Mouse (Mus musculus) naive thymus-derived CD4-positive, alpha-beta T cell, adult 2 months (primary cell): Measurements from ENCODE around the gene Macrod2.
"Not testable (repeated sequence)": the region's sequence is repeated elsewhere in the genome, so short reads cannot be mapped to it uniquely, and the experiment has no call there.

Experiments used
- DNase-seq: peaks from one replicate; pipeline ENCODE4 v3.0.0-alpha.2; 2011; ENCODE audit warnings: low read depth

Macrod2 gene

GRCm38 (mm10) chr2:140703377-140703776 lies 308.3 kb downstream of the Macrod2 start:
- DNase-seq = no peak

DNA sequence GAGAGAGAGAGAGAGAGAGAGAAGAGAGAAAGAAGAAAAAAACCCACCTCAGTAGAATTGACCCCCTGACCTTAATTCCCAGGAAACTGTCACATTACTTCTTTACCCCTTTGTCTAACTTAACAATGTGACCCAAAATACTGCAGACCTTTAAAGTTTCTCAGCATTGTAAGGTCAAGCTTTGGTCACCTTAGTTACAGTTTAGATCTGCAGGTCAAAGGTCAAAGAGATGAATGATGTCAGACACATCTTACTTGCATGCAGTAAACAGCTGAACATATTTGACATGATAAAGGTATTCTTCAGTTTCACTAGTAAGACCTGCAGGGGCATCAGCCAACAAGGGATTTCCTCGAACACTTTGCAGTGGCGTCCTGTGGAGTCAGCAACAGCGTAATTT lies 309.0 kb downstream of the Macrod2 start:
- no peak for DNase-seq

DNA sequence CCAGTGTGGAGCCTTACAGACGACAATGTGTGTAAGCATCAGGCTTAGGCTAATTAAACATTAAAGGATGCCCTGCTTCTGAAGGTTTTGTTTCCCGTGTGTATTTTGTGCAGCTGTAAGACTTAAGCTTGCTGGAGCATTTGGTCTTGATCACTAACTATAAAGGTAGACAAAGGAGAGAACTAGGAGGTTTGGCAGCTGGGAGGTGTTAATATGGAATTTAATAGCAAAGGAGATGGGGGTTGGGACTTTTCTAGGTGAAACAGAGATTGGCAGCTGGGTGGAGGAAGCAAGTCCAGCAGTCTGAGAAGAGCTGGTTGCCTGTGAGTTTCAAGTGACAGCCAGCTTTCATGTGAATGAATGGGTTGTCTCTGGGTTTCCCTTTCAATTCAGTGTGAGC lies 310.2 kb downstream of the Macrod2 start:
- no peak for DNase-seq

GRCm38 (mm10) chr2:140707550-140707949 lies 312.4 kb downstream of the Macrod2 start:
- no peak for DNase-seq

DNA sequence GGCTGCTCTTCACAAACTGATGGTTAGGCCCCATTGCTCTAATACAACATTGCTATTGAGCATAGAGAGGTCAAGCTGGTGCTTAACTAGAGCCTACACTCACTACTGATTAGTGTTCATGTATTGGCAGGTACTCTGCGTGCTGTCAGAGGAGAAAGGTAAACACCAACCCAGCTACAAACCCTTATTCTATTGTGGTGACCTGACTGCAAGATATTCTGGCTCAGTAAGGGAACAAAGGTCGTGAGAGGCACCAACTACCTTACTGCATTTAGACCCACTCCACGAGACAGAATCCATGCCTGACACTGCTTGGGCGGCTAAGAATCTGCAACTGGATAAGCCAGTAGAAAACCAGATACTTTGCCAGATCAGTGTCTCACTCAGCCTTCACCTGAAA lies 320.7 kb downstream of the Macrod2 start:
- no peak for DNase-seq

- no peak for DNase-seq
These were observed 322.3 kb downstream of the Macrod2 start for GRCm38 (mm10) chr2:140717407-140717806.

DNA sequence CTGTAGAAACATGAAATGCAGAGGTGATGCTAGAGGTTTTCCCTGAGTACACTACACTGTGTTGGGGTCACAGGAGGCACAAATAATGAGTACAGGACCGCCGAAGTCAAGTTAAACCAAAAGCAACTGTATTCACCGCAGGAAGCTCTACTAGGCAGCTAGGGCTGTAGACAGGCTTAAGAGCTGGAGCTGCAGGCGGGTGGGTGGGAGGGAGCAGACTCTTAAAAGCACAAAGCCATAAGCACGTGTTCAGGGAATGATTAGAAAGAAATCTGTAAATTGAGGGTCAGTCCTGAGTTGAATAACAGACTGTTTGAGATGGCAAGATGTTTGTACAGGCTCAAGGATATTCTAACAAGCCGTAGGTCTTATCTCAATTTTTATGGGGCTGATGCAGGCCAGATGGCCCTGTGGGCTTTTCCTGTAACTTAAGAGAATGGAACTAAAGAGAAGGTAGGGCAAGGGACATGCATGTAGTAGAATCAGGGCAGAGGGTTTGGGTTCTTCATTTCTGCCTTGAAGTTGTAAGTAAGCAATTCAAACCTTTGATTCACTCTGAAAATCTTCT lies 337.6 kb downstream of the Macrod2 start:
- no peak for DNase-seq

DNA sequence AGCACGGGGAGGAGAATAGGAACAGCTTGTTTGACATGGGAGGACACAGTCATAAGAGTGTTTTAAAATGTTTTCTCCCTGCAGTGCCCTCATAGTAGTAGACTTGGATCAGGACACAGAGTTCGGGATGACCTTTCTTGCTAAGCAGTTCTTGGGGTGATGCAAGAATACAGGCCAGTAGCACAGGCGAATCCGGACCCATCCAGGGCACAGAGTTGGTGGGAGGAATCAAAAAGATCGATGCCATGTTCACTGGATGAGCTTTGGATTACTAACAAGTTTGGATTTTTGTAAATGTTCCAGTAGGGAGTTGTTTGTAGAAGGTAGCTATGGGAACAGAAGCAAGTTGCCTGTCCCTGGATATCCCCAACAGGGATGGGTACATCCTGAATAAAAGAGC lies 345.4 kb downstream of the Macrod2 start:
- no peak for DNase-seq

DNA sequence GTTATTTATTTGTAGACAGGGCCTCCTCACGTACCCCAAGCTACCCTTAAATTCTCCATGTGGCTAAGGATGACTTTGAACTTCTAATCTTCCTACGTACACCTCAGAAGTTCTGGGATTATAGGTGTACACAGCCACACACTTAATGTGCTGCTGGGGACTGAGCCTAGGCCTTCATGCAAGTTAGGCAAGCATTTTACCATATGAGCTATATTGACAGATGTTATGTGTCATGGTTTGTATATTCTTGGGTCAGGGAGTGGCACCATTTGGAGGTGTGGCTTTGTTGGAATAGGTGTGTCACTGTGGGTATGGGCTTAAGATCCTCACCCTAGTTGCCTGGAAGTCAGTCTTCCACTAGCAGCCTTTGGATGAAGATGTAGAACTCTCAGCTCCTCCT lies 347.8 kb downstream of the Macrod2 start:
- DNase-seq = not testable (repeated sequence)

DNA sequence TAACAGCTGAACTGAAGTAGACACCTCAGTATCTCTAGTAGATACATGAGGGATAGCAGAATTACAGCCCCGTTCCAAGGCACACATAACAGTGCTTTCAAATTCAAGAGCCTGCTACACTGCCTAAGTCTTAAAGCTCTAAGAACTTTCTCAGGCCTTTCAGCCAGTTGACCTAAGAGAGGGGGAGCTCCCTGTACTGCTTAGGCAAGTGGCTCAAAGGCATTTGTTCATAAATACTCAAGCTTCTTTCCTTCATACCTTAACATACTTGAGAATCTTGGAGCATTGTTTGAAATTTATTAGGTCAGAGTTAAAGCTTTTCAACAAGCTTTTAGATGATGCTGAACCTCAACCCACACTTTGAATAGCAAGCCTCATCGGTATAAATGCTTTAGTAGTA lies 363.8 kb downstream of the Macrod2 start:
- no peak for DNase-seq

DNA sequence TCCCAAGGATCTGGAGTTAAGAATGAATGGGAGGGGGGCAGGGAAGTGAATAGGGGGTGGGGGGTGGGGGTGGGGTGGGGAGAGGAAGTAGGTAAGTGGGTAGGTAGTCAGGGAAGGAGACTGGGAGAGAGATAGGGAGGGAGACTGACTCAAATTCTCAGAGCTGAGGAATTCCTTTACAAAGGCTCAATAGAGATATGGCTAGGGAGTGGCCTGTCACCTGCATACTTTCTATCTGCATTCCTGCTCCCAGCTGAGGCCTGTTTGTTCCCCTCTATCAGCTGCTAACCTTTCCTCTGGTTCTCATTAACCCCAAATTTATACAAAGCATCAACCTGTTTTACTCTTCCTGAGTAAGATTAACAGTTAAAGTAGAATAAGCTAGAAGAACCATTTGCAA lies 364.6 kb downstream of the Macrod2 start:
- DNase-seq = no peak

GRCm38 (mm10) chr2:140760137-140760536 lies 365.0 kb downstream of the Macrod2 start:
- no peak for DNase-seq

DNA sequence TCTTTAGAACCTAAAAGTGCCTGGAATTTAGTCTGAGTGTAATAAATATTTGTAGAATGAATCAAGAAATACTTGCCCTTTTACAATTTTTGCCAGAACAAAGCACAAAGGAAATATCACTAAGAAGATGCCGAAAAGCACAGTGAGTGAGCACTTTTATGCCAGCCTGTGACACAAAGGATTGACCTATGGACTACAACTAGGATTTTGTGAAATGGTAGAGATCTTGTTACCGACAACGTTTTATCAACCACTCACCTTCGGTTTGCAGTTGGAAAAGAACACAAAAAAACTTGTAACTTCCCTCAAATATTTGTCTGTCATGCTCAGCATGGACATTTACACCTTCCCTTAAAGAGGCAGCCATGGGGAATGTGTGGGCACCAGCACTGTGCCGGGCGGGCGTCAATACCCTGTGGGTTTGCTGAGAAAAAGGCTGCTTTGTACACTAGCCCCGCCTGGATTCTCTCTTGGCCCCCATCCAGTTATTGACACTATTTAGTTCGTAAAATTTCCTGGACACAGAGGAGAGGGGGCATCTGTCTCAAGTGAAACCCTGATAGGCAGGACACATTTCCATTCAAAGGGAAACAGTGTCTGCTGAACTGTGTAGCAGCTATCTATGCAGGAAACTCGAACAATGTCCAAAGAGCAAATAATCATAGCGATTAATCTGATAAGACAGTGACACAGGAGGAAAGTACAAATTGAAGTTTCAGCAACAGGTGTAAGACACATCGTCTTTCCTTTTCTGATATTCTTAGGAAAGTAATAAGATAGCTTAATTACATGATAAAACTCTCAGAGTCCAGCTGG lies 368.2 kb downstream of the Macrod2 start:
- DNase-seq = no peak

- DNase-seq = no peak
These were observed 374.4 kb downstream of the Macrod2 start for GRCm38 (mm10) chr2:140769473-140769872.

GRCm38 (mm10) chr2:140772825-140773224 lies 377.7 kb downstream of the Macrod2 start:
- DNase-seq = no peak

- DNase-seq = no peak
These were observed 378.3 kb downstream of the Macrod2 start for GRCm38 (mm10) chr2:140773456-140773855.

GRCm38 (mm10) chr2:140774808-140775370 lies 379.8 kb downstream of the Macrod2 start:
- no peak for DNase-seq

- DNase-seq = no peak
These were observed 380.5 kb downstream of the Macrod2 start for GRCm38 (mm10) chr2:140775448-140776101.

DNA sequence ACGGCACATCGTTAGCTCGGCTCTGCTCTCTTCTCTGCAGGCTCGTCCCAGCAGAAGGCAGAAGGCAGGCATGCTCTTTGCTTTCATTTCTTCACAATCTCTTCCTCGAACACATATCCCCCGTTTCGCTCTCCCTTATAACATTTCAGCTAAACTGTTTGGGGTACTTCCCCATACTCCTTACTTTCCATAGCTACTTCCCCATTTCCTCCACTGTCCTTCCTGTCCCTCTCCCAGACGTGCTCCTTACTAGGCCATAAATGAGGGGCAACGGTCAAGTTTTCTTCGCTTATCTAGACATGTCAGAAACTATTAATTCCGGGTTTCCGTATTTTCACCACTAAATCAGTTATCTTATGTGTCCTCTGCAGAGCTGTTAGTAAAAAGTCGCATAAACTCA lies 383.1 kb downstream of the Macrod2 start:
- DNase-seq = no peak

DNA sequence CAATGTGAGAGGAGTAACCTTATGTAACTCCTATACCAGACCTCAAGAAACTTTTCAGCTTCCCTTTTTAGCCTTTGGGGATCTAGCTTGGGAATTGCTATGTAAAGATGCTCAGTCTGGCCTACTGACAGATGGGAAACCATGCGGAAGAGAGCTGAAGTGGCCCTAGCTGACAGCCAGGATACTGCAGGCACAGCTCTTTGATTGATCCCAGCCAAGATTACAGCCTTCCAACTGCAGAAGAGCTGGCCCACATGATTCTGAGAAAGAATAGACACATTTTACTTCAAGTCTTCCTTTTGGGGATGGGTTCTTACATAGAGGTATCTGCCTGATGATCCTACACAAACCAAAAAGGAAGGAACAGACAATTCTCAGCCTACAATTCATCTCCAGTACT lies 387.9 kb downstream of the Macrod2 start:
- DNase-seq = no peak

DNA sequence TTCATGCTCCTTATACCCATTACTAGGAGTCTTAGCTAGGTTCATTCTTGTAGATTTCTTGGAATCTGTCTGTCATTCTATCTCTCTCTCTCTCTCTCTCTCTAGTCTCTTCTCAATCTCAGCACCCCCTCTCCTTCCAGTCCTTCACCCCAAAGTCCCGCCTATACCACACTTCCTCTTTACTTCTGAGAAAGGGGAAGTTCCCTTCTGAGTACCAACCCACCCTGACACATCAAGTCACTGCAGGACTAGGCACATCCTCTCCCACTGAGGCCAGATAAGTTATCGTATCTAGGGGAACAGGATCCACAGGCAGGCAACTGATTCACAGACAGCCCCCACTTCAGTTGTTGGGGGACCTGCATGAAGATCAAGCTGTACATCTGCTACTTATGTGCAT lies 389.5 kb downstream of the Macrod2 start:
- no peak for DNase-seq

DNA sequence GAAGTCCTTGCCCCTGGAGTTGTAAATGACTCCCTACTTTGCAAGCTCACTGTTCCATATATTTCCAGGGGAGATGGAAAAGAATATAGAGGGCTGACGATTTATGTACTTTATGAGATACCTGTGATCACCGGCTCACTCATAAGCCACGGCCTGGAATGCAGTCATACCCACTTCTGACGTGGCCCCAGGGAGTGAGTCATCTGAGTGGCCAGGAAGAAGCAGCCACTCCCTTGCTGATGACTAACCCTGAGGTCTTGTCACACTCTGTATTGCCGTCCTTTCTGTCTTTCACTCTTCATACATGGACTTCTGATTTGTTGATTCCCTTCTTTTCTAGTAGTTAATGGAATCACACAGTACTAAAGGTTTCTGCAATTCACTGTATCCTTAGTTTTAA lies 395.3 kb downstream of the Macrod2 start:
- DNase-seq = no peak
